Mouse (Mus musculus): ENCODE results near the gene Sh2d4b. TPM values are rescaled to one million over a fixed set of nuclear protein-coding genes. Genes with fewer than 3 reads are reported as not detected.
A peak's percentile ranks its signal among the peaks of the same experiment; 100 is the strongest.

Gene Sh2d4b
- polyA plus RNA-seq, 1 experiment from 2014 or later: 1.6 TPM

DNA sequence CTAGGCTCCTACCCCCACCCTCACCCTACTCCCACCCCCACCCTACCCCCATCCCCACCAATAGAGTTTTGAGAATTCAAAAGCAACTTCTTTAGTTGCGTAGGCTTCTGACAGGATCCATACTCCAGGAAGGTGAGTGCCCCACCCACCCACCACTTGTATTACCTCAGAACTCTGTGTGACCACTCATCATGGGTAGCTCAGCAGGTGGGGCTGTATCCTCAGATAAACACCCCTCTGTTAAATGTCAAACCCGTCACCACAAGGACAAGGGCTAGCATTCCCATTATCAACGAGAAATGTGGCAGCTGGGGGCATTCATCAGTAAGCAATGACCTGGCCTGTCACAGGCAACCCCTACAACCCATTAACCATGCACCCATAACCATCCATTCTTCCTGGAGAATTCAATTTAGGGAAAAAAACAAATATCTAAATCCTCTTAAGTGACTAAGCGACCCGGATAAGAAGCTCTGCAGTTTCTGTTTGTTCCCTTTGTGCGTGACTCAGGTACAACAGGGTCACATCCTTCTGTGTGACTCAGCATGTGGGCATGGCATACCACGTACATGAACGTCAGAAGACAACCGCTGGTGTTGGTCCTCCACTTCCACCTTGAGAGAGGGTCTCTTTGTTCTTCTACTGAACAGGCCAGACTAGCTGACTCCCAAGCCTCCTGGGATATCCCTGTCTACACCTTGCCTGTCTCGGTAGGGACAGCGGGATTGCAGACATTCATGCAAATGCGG, 9.4 kb upstream of the Sh2d4b start:
- 69% methylated on average over 12 of the region's 12 CpGs for WGBS

GRCm38 (mm10) chr14:40900267-40900666, 7.2 kb upstream of the Sh2d4b start:
- no peak for DNase-seq (ENCODE audit: low spot score)
- no peaks in the 10 kb centered on the region for H3K27me3 ChIP-seq (ENCODE audit: control insufficient read depth, insufficient read depth, low read length)
- no peak overlapping the region for H3K4me2 ChIP-seq (ENCODE audit: low read depth)
- no peak overlapping the region for H3K27ac ChIP-seq (ENCODE audit: low read depth, low read length)
- H3K36me3 ChIP-seq (ENCODE audit: control insufficient read depth, insufficient read depth, low read length): no peaks in the 10 kb centered on the region
- 52% methylated on average over 2 of the region's 2 CpGs for WGBS
- H3K4me1 ChIP-seq (ENCODE audit: control insufficient read depth, insufficient read depth, low read length): no peaks in the 10 kb centered on the region
- no peak overlapping the region for H3K9ac ChIP-seq (ENCODE audit: low read length)
- no peak for ATAC-seq (ENCODE audit: insufficient read depth, low FRiP score, low TSS enrichment)
- H3K9me3 ChIP-seq (ENCODE audit: control insufficient read depth, low read length): no peaks in the 10 kb centered on the region
- H3K4me3 ChIP-seq (ENCODE audit: low read depth, low read length): no peak overlapping the region

More for the DNA sequence above, 9.4 kb upstream of the Sh2d4b start:
- Histone ChIP-seq H3K9me3 (ENCODE audit: control insufficient read depth, low read length) (no peaks in the 10 kb centered on the region), H3K4me3 (ENCODE audit: low read depth, low read length) (no peak overlapping the region), H3K4me2 (ENCODE audit: low read depth) (no peak overlapping the region), H3K4me1 (ENCODE audit: control insufficient read depth, insufficient read depth, low read length) (no peaks in the 10 kb centered on the region), H3K36me3 (ENCODE audit: control insufficient read depth, insufficient read depth, low read length) (peaks cover 3% of the 10 kb centered on the region), H3K27me3 (ENCODE audit: control insufficient read depth, insufficient read depth, low read length) (no peaks in the 10 kb centered on the region), H3K9ac (ENCODE audit: low read length) (no peak overlapping the region), H3K27ac (ENCODE audit: low read depth, low read length) (no peak overlapping the region)
- no peak for DNase-seq (ENCODE audit: low spot score)
- ATAC-seq (ENCODE audit: insufficient read depth, low FRiP score, low TSS enrichment): no peak

GRCm38 (mm10) chr14:40897916-40898315, 4.8 kb upstream of the Sh2d4b start:
- H3K27ac ChIP-seq (ENCODE audit: low read depth, low read length): no peak overlapping the region
- DNase-seq (ENCODE audit: low spot score): no peak

DNA sequence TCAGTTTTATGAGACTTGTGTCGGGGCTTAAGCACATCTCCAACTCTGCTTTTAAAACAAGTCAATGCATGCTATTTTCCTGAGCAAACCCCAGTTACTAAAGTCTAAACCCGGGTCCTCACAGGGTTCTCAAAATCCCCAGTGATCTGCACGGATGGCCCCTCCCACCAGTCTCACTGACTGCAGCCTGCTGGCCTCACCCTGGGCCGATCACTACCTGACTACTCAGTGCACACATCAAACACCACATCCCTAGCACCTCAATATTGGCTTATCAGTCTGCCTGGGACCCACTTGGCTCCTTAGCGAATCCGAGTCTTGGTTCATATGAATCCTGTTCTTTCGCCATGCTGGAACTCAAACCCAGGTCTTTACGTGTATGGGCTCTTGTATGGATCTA, 2.6 kb upstream of the Sh2d4b start:
- Histone ChIP-seq H3K36me3 (ENCODE audit: control insufficient read depth, insufficient read depth, low read length) (no peaks in the 10 kb centered on the region), H3K9ac (ENCODE audit: low read length) (no peak overlapping the region), H3K4me2 (ENCODE audit: low read depth) (no peak overlapping the region), H3K27ac (ENCODE audit: low read depth, low read length) (no peak overlapping the region), H3K27me3 (ENCODE audit: control insufficient read depth, insufficient read depth, low read length) (no peaks in the 10 kb centered on the region), H3K4me3 (ENCODE audit: low read depth, low read length) (no peak overlapping the region), H3K9me3 (ENCODE audit: control insufficient read depth, low read length) (no peaks in the 10 kb centered on the region), H3K4me1 (ENCODE audit: control insufficient read depth, insufficient read depth, low read length) (no peaks in the 10 kb centered on the region)
- 80% methylated on average over 8 of the region's 8 CpGs for WGBS
- ATAC-seq (ENCODE audit: insufficient read depth, low FRiP score, low TSS enrichment) (no peak), DNase-seq (ENCODE audit: low spot score) (no peak)

More at GRCm38 (mm10) chr14:40897916-40898315, 4.8 kb upstream of the Sh2d4b start:
- Histone ChIP-seq H3K4me1 (ENCODE audit: control insufficient read depth, insufficient read depth, low read length) (no peaks in the 10 kb centered on the region), H3K36me3 (ENCODE audit: control insufficient read depth, insufficient read depth, low read length) (no peaks in the 10 kb centered on the region), H3K9ac (ENCODE audit: low read length) (no peak overlapping the region), H3K4me3 (ENCODE audit: low read depth, low read length) (no peak overlapping the region), H3K27me3 (ENCODE audit: control insufficient read depth, insufficient read depth, low read length) (no peaks in the 10 kb centered on the region), H3K4me2 (ENCODE audit: low read depth) (no peak overlapping the region), H3K9me3 (ENCODE audit: control insufficient read depth, low read length) (no peaks in the 10 kb centered on the region)
- ATAC-seq (ENCODE audit: insufficient read depth, low FRiP score, low TSS enrichment): no peak
- WGBS: 88% methylated on average over 3 of the region's 3 CpGs

DNA sequence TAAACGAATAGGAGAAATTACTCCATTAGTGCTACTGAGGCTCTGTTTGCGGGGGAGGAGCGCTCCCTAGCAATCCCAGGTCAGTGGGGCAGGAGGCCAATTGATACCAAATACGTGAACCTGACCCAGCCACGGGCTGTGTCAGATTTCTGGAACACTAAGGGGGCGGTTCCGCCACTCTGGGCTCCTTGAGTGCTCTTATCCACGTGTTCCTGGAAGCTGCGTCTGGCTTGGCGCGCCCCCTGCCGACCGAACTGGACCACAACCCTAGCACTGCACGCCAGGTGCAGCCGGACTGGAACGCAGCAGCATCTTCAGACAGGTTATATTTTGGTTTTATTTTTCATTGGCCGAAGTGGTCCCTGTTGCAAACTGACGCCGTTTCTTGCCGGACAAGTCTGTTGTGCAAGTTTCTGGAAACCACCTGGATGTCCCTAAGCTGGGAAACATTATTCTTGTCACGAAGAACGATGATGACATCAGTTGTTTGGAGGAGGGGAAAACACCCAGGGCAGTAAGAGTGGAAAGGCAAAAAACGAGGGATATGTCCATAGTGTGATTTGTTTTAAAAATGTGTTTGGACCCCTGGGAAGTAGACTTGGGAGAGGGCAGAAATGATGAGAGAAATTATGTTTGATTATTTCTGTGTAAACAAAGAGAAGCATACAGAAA, 1.6 kb upstream of the Sh2d4b start:
- Histone ChIP-seq H3K4me2 (ENCODE audit: low read depth) (peak overlapping the region; percentile 33), H3K9ac (ENCODE audit: low read length) (no peak overlapping the region), H3K4me3 (ENCODE audit: low read depth, low read length) (no peak overlapping the region), H3K9me3 (ENCODE audit: control insufficient read depth, low read length) (no peaks in the 10 kb centered on the region), H3K36me3 (ENCODE audit: control insufficient read depth, insufficient read depth, low read length) (no peaks in the 10 kb centered on the region), H3K27me3 (ENCODE audit: control insufficient read depth, insufficient read depth, low read length) (no peaks in the 10 kb centered on the region), H3K27ac (ENCODE audit: low read depth, low read length) (no peak overlapping the region), H3K4me1 (ENCODE audit: control insufficient read depth, insufficient read depth, low read length) (no peaks in the 10 kb centered on the region)
- peak; percentile 83 for DNase-seq (ENCODE audit: low spot score)
- WGBS: 17% methylated on average over 23 of the region's 23 CpGs
- ATAC-seq (ENCODE audit: insufficient read depth, low FRiP score, low TSS enrichment): peak; percentile 60; the same call in 1 of the 2 replicates

- Histone ChIP-seq H3K36me3 (ENCODE audit: control insufficient read depth, insufficient read depth, low read length) (no peaks in the 10 kb centered on the region), H3K4me3 (ENCODE audit: low read depth, low read length) (no peak overlapping the region), H3K27me3 (ENCODE audit: control insufficient read depth, insufficient read depth, low read length) (no peaks in the 10 kb centered on the region), H3K4me1 (ENCODE audit: control insufficient read depth, insufficient read depth, low read length) (no peaks in the 10 kb centered on the region), H3K9me3 (ENCODE audit: control insufficient read depth, low read length) (no peaks in the 10 kb centered on the region), H3K9ac (ENCODE audit: low read length) (no peak overlapping the region), H3K27ac (ENCODE audit: low read depth, low read length) (no peak overlapping the region), H3K4me2 (ENCODE audit: low read depth) (no peak overlapping the region)
- DNase-seq (ENCODE audit: low spot score): no peak
- no peak for ATAC-seq (ENCODE audit: insufficient read depth, low FRiP score, low TSS enrichment)
- WGBS: 75% methylated on average over 8 of the region's 8 CpGs
These were observed 818 bp upstream of the Sh2d4b start for GRCm38 (mm10) chr14:40893884-40894283.

GRCm38 (mm10) chr14:40892326-40892825, 690 bp downstream of the Sh2d4b start:
- Histone ChIP-seq H3K27me3 (ENCODE audit: control insufficient read depth, insufficient read depth, low read length) (no peaks in the 10 kb centered on the region), H3K9ac (ENCODE audit: low read length) (no peak overlapping the region), H3K4me2 (ENCODE audit: low read depth) (no peak overlapping the region), H3K9me3 (ENCODE audit: control insufficient read depth, low read length) (no peaks in the 10 kb centered on the region), H3K36me3 (ENCODE audit: control insufficient read depth, insufficient read depth, low read length) (no peaks in the 10 kb centered on the region), H3K4me1 (ENCODE audit: control insufficient read depth, insufficient read depth, low read length) (no peaks in the 10 kb centered on the region), H3K4me3 (ENCODE audit: low read depth, low read length) (no peak overlapping the region), H3K27ac (ENCODE audit: low read depth, low read length) (no peak overlapping the region)
- ATAC-seq (ENCODE audit: insufficient read depth, low FRiP score, low TSS enrichment): no peak
- DNase-seq (ENCODE audit: low spot score): no peak
- 92% methylated on average over 7 of the region's 7 CpGs for WGBS

GRCm38 (mm10) chr14:40891506-40891905, 1.6 kb downstream of the Sh2d4b start:
- Histone ChIP-seq H3K36me3 (ENCODE audit: control insufficient read depth, insufficient read depth, low read length) (no peaks in the 10 kb centered on the region), H3K9ac (ENCODE audit: low read length) (no peak overlapping the region), H3K4me1 (ENCODE audit: control insufficient read depth, insufficient read depth, low read length) (no peaks in the 10 kb centered on the region), H3K27me3 (ENCODE audit: control insufficient read depth, insufficient read depth, low read length) (no peaks in the 10 kb centered on the region), H3K4me2 (ENCODE audit: low read depth) (no peak overlapping the region), H3K9me3 (ENCODE audit: control insufficient read depth, low read length) (no peaks in the 10 kb centered on the region), H3K4me3 (ENCODE audit: low read depth, low read length) (no peak overlapping the region), H3K27ac (ENCODE audit: low read depth, low read length) (no peak overlapping the region)
- no peak for DNase-seq (ENCODE audit: low spot score)
- WGBS: 94% methylated on average over 4 of the region's 4 CpGs
- no peak for ATAC-seq (ENCODE audit: insufficient read depth, low FRiP score, low TSS enrichment)

DNA sequence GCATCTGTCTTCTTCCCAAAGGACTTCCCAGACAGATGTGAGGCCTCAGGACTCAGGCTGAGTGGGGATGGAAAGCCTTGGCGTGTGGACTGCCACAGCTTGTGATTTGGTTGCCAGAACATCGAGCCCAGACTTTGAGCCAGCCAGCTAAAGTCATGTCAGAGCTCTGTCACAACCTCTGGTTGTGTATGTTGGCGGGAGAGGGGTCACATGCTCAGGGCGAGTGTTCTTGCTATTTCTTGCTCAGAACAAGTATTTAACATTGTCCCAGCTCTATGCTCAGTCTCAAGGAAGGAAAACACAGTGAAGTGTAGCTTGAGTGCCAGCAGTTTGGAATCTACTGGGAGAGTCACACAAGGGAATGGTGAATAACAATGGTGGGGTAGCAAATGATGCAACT, 3.4 kb downstream of the Sh2d4b start:
- no peaks in the 10 kb centered on the region for H3K9me3 ChIP-seq (ENCODE audit: control insufficient read depth, low read length)
- DNase-seq (ENCODE audit: low spot score) (no peak), ATAC-seq (ENCODE audit: insufficient read depth, low FRiP score, low TSS enrichment) (no peak)
- no peaks in the 10 kb centered on the region for H3K4me1 ChIP-seq (ENCODE audit: control insufficient read depth, insufficient read depth, low read length)
- H3K9ac ChIP-seq (ENCODE audit: low read length): no peak overlapping the region
- H3K36me3 ChIP-seq (ENCODE audit: control insufficient read depth, insufficient read depth, low read length): no peaks in the 10 kb centered on the region
- no peak overlapping the region for H3K4me2 ChIP-seq (ENCODE audit: low read depth)
- H3K4me3 ChIP-seq (ENCODE audit: low read depth, low read length): no peak overlapping the region
- H3K27me3 ChIP-seq (ENCODE audit: control insufficient read depth, insufficient read depth, low read length): no peaks in the 10 kb centered on the region
- 79% methylated on average over 4 of the region's 4 CpGs for WGBS
- H3K27ac ChIP-seq (ENCODE audit: low read depth, low read length): no peak overlapping the region
